Mouse (Mus musculus): ENCODE results near the gene Hemk1. TPM values are rescaled to one million over a fixed set of nuclear protein-coding genes. Genes with fewer than 3 reads are reported as not detected.

Hemk1 gene
- polyA plus RNA-seq, 1 experiment from 2014 or later, result 14.0 TPM

DNA sequence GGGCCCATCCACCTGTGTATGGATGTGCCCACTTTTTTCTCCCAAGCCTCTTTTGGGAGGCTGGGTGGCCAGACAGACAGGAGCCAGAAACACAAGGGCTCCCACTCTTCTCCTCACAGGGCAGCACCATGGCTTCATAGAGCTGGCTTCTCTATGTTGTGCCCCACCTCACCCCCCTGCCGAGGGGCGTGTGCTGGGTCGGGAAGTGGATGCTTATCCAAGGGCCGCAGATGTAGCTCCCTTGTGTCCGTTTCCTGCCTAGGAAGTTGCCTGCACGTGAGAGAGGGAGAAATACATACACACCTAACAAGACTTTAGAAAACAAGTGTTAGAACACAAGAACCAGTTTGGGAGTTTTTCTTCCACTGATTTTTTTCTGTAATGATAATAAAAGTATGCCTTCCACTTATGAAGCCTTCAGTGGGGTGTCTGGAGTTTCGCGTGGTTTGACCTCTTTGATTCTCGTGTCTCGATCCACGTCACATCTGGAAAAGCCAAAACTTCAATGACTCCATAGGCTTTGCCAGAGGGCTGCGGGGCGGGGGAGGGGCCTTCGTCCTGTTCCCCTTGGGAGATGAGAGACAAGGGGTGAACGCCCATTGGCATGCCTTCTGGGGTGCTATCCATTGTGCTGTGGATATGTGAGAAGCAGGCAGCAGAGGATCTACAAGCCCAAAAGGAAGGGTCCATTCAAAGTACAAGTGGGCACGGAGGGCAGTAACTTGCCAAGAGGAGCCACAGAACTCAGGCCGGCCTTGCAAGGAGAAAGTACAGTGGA lies 36.4 kb downstream of the Hemk1 start:
- no peak overlapping the region for H3K27ac ChIP-seq (ENCODE audit: low read depth, low read length)
- H3K4me1 ChIP-seq (ENCODE audit: control insufficient read depth, insufficient read depth, low read length), result peaks cover 10% of the 10 kb centered on the region
- H3K4me2 ChIP-seq (ENCODE audit: low read length), result no peak overlapping the region
- no peaks in the 10 kb centered on the region for H3K27me3 ChIP-seq (replicated peaks; ENCODE audit: control insufficient read depth, insufficient read depth, low read length)
- no peak for ATAC-seq
- H3K9me3 ChIP-seq (replicated peaks; ENCODE audit: control insufficient read depth, low read length), result no peaks in the 10 kb centered on the region
- DNase-seq (ENCODE audit: low spot score), result no peak
- WGBS, result 91% methylated on average over 17 of the region's 17 CpGs
- H3K9ac ChIP-seq (ENCODE audit: low read length), result no peak overlapping the region
- peaks cover 16% of the 10 kb centered on the region for H3K36me3 ChIP-seq (ENCODE audit: control insufficient read depth, insufficient read depth, low read length)
- no peak overlapping the region for H3K4me3 ChIP-seq (ENCODE audit: low read depth, low read length)

- Histone ChIP-seq H3K9me3 (replicated peaks; ENCODE audit: control insufficient read depth, low read length) (no peaks in the 10 kb centered on the region), H3K27me3 (replicated peaks; ENCODE audit: control insufficient read depth, insufficient read depth, low read length) (0 out of 2 replicates have a peak, but pooled peaks cover under 1% of the 10 kb centered on the region), H3K27ac (ENCODE audit: low read depth, low read length) (no peak overlapping the region), H3K36me3 (ENCODE audit: control insufficient read depth, insufficient read depth, low read length) (peaks cover 16% of the 10 kb centered on the region), H3K4me1 (ENCODE audit: control insufficient read depth, insufficient read depth, low read length) (peaks cover 10% of the 10 kb centered on the region), H3K9ac (ENCODE audit: low read length) (no peak overlapping the region), H3K4me2 (ENCODE audit: low read length) (no peak overlapping the region), H3K4me3 (ENCODE audit: low read depth, low read length) (no peak overlapping the region)
- no peak for ATAC-seq
- no peak for DNase-seq (ENCODE audit: low spot score)
- WGBS, result 93% methylated on average over 30 of the region's 30 CpGs
These were observed 37.8 kb downstream of the Hemk1 start for GRCm38 (mm10) chr9:107300224-107300973.

DNA sequence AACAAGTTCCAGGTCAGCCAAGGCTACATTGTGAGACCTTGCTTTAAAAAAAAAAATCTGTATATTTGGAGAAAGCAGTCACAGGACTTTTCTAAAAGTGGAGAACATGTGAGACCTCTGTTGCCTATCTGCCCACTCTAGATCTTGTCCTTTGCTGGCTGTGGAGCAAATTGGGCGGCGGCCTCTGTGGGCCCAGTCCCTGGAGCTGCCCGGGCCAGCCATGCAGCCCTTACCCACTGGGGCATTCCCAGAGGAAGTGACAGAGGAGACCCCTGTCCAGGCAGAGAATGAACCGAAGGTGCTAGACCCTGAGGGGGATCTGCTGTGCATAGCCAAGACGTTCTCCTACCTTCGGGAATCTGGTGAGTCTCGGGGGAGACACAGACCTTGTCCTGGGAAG lies 38.4 kb downstream of the Hemk1 start:
- no peak for DNase-seq (ENCODE audit: low spot score)

GRCm38 (mm10) chr9:107298876-107299275 lies 39.3 kb downstream of the Hemk1 start:
- no peak overlapping the region for H3K4me2 ChIP-seq (ENCODE audit: low read length)
- H3K36me3 ChIP-seq (ENCODE audit: control insufficient read depth, insufficient read depth, low read length), result peaks cover 16% of the 10 kb centered on the region
- ATAC-seq, result no peak
- H3K27me3 ChIP-seq (replicated peaks; ENCODE audit: control insufficient read depth, insufficient read depth, low read length), result 0 out of 2 replicates have a peak, but pooled peaks cover 2% of the 10 kb centered on the region
- no peak overlapping the region for H3K4me3 ChIP-seq (ENCODE audit: low read depth, low read length)
- no peak for DNase-seq (ENCODE audit: low spot score)
- no peaks in the 10 kb centered on the region for H3K9me3 ChIP-seq (replicated peaks; ENCODE audit: control insufficient read depth, low read length)
- WGBS, result 92% methylated on average over 6 of the region's 6 CpGs
- H3K27ac ChIP-seq (ENCODE audit: low read depth, low read length), result no peak overlapping the region
- peaks cover 10% of the 10 kb centered on the region for H3K4me1 ChIP-seq (ENCODE audit: control insufficient read depth, insufficient read depth, low read length)
- no peak overlapping the region for H3K9ac ChIP-seq (ENCODE audit: low read length)

More for the DNA sequence above, 38.4 kb downstream of the Hemk1 start:
- no peak overlapping the region for H3K4me3 ChIP-seq (ENCODE audit: low read depth, low read length)
- H3K27me3 ChIP-seq (replicated peaks; ENCODE audit: control insufficient read depth, insufficient read depth, low read length), result 0 out of 2 replicates have a peak, but pooled peaks cover 2% of the 10 kb centered on the region
- no peak for ATAC-seq
- H3K4me1 ChIP-seq (ENCODE audit: control insufficient read depth, insufficient read depth, low read length), result peaks cover 10% of the 10 kb centered on the region
- no peaks in the 10 kb centered on the region for H3K9me3 ChIP-seq (replicated peaks; ENCODE audit: control insufficient read depth, low read length)
- WGBS, result 92% methylated on average over 7 of the region's 7 CpGs
- H3K9ac ChIP-seq (ENCODE audit: low read length), result no peak overlapping the region
- peaks cover 16% of the 10 kb centered on the region for H3K36me3 ChIP-seq (ENCODE audit: control insufficient read depth, insufficient read depth, low read length)
- H3K27ac ChIP-seq (ENCODE audit: low read depth, low read length), result no peak overlapping the region
- H3K4me2 ChIP-seq (ENCODE audit: low read length), result no peak overlapping the region

DNA sequence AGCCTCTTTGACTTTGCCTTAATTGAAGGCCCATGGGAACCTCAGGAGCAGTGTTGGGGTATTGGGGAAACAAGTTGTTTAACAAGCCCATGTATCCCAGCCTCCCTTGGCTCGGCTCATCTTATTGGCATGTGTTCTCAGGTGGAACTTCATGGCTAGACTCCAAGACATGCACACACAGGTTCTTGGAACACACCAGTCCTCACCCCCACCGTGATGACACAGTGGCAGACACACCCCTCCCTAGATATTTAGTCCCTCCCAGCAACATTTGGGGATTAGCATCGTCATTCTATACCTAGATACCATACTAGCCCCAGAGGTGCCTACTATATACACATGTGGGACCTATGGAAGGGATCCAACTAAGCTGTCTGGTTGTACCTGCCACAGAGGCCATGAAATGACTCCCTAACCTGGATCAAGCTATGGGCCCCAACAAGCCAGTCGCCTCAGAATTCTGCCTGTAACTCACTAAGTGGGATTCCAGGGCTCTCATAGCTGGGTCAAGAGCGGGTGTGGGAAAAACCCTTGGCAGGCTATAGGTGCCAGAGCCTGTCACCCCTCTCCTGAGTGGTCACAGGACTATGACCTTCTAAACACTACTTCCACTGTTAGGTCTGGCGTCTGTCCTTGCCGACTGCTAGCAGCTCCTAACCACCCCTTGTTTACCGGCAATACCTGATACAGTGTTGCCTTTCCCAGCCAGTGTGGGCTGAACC lies 39.9 kb downstream of the Hemk1 start:
- peak overlapping the region; percentile 94; the same call in 1 of the 2 replicates for H3K4me2 ChIP-seq (ENCODE audit: low read length)
- H3K9me3 ChIP-seq (replicated peaks; ENCODE audit: control insufficient read depth, low read length), result no peaks in the 10 kb centered on the region
- no peak overlapping the region for H3K4me3 ChIP-seq (ENCODE audit: low read depth, low read length)
- peaks cover 10% of the 10 kb centered on the region for H3K4me1 ChIP-seq (ENCODE audit: control insufficient read depth, insufficient read depth, low read length)
- 84% methylated on average over 8 of the region's 8 CpGs for WGBS
- H3K27me3 ChIP-seq (replicated peaks; ENCODE audit: control insufficient read depth, insufficient read depth, low read length), result 0 out of 2 replicates have a peak, but pooled peaks cover 2% of the 10 kb centered on the region
- no peak overlapping the region for H3K27ac ChIP-seq (ENCODE audit: low read depth, low read length)
- H3K36me3 ChIP-seq (ENCODE audit: control insufficient read depth, insufficient read depth, low read length), result peaks cover 16% of the 10 kb centered on the region
- DNase-seq (ENCODE audit: low spot score) (no peak), ATAC-seq (no peak)
- no peak overlapping the region for H3K9ac ChIP-seq (ENCODE audit: low read length)

- Histone ChIP-seq H3K27ac (ENCODE audit: low read depth, low read length) (no peak overlapping the region), H3K4me2 (ENCODE audit: low read length) (peak overlapping the region; percentile 94), H3K9ac (ENCODE audit: low read length) (peak overlapping the region; percentile 82), H3K27me3 (replicated peaks; ENCODE audit: control insufficient read depth, insufficient read depth, low read length) (0 out of 2 replicates have a peak, but pooled peaks cover 2% of the 10 kb centered on the region), H3K4me1 (ENCODE audit: control insufficient read depth, insufficient read depth, low read length) (peaks cover 10% of the 10 kb centered on the region), H3K36me3 (ENCODE audit: control insufficient read depth, insufficient read depth, low read length) (peaks cover 16% of the 10 kb centered on the region), H3K9me3 (replicated peaks; ENCODE audit: control insufficient read depth, low read length) (no peaks in the 10 kb centered on the region), H3K4me3 (ENCODE audit: low read depth, low read length) (peak overlapping the region; percentile 77)
- 88% methylated on average over 4 of the region's 4 CpGs for WGBS
- ATAC-seq, result no peak
- no peak for DNase-seq (ENCODE audit: low spot score)
These were observed 40.5 kb downstream of the Hemk1 start for GRCm38 (mm10) chr9:107297658-107298057.

GRCm38 (mm10) chr9:107297059-107297458 lies 41.1 kb downstream of the Hemk1 start:
- Histone ChIP-seq H3K9me3 (replicated peaks; ENCODE audit: control insufficient read depth, low read length) (no peaks in the 10 kb centered on the region), H3K4me3 (ENCODE audit: low read depth, low read length) (peak overlapping the region; percentile 77), H3K9ac (ENCODE audit: low read length) (peak overlapping the region; percentile 82), H3K4me1 (ENCODE audit: control insufficient read depth, insufficient read depth, low read length) (peaks cover 10% of the 10 kb centered on the region), H3K27ac (ENCODE audit: low read depth, low read length) (peak overlapping the region; percentile 27; the same call in 1 of the 2 replicates), H3K4me2 (ENCODE audit: low read length) (peak overlapping the region; percentile 94), H3K36me3 (ENCODE audit: control insufficient read depth, insufficient read depth, low read length) (peaks cover 14% of the 10 kb centered on the region), H3K27me3 (replicated peaks; ENCODE audit: control insufficient read depth, insufficient read depth, low read length) (0 out of 2 replicates have a peak, but pooled peaks cover 2% of the 10 kb centered on the region)
- ATAC-seq, result no peak
- WGBS, result 15% methylated on average over 16 of the region's 16 CpGs
- no peak for DNase-seq (ENCODE audit: low spot score)

DNA sequence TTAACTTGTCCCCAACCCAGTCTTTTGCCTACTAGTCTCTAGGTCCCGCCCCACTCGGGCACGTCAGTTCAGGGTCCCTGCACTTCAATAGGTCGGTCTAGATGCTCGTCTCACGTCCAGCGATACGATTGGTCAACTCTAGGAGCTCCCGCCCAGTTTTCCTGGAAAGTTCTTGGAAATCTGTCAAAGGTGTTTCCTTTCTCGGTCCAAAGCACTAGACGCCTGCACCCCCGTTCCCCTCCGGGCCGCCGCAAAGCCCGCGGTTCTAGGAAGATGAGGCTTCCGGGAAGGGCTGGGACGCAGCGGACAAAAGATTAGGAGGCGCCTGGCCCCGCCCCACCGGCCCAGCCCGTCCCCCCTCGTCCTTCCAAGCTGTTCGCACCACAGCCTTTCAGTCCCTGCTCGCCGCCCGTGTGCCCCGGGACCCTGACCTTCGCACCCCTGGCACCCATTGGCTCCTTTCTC lies 41.6 kb downstream of the Hemk1 start:
- Histone ChIP-seq H3K4me3 (ENCODE audit: low read depth, low read length) (peak overlapping the region; percentile 77), H3K4me1 (ENCODE audit: control insufficient read depth, insufficient read depth, low read length) (peaks cover 10% of the 10 kb centered on the region), H3K27ac (ENCODE audit: low read depth, low read length) (peak overlapping the region; percentile 27; the same call in 1 of the 2 replicates), H3K9me3 (replicated peaks; ENCODE audit: control insufficient read depth, low read length) (no peaks in the 10 kb centered on the region), H3K36me3 (ENCODE audit: control insufficient read depth, insufficient read depth, low read length) (peaks cover 10% of the 10 kb centered on the region), H3K9ac (ENCODE audit: low read length) (peak overlapping the region; percentile 82), H3K4me2 (ENCODE audit: low read length) (peak overlapping the region; percentile 94), H3K27me3 (replicated peaks; ENCODE audit: control insufficient read depth, insufficient read depth, low read length) (0 out of 2 replicates have a peak, but pooled peaks cover 2% of the 10 kb centered on the region)
- under 1% methylated on average over 31 of the region's 31 CpGs for WGBS
- DNase-seq (ENCODE audit: low spot score) (peak; percentile 98), ATAC-seq (peak; percentile 99)

Data from forebrain, embryonic 14.5 days (tissue).